Mouse (Mus musculus) olfactory bulb, adult 2 months (tissue): ENCODE measurements around the gene Olfr91.

Source experiments
- CTCF ChIP-seq: fragments of 200-500 bp; IDR thresholded peaks from 2 replicates; pipeline ENCODE4 v1.5.1; 2012; ENCODE audit warnings: low read depth, mild to moderate bottlenecking, low read length, moderate library complexity; ENCODE audit not compliant: insufficient read depth
- POLR2A ChIP-seq: fragments of 200-500 bp; IDR thresholded peaks from 2 replicates; pipeline ENCODE4 v1.6.1; 2012; ENCODE audit warnings: mild to moderate bottlenecking, low read depth, low read length, moderate library complexity; ENCODE audit not compliant: insufficient read depth

- no peak for TF ChIP-seq CTCF
- no peak for TF ChIP-seq POLR2A
Observed at GRCm38 (mm10) chr17:37072730-37073276, 25.3 kb downstream of the Olfr91 start.
